Mouse (Mus musculus): ENCODE results near the gene Aoah. TPM values are rescaled to one million over a fixed set of nuclear protein-coding genes. Genes with fewer than 3 reads are reported as not detected.

The Aoah gene
- total and polyA plus RNA-seq, 3 experiments, result 0.17 TPM; not detected in 2

GRCm38 (mm10) chr13:21082686-21083085, 288.8 kb downstream of the Aoah start:
- Histone ChIP-seq H3K4me1 (ENCODE audit: control insufficient read depth in 1 of 2, insufficient read depth in 2 of 2) (no peaks in the 10 kb centered on the region), H3K9ac (ENCODE audit: insufficient read depth, low read depth) (no peak overlapping the region), H3K4me2 (ENCODE audit: insufficient read depth, low read depth, poor library complexity, severe bottlenecking) (no peak overlapping the region), H3K4me3 (replicated peaks in 1 of 3; ENCODE audit: low read depth in 2 of 3, low read length in 2 of 3, poor library complexity in 1 of 3) (no peak overlapping the region), H3K79me2 (replicated peaks; ENCODE audit: control insufficient read depth, extremely low read depth, insufficient read depth, poor library complexity, severe bottlenecking) (no peaks in the 10 kb centered on the region), H3K9me3 (replicated peaks; ENCODE audit: low read length) (no peaks in the 10 kb centered on the region), H3K27me3 (replicated peaks) (no peaks in the 10 kb centered on the region), H3K27ac (ENCODE audit: insufficient read depth, low read depth) (no peak overlapping the region), H3K36me3 (replicated peaks in 1 of 2; ENCODE audit: control insufficient read depth in 1 of 2, insufficient read depth in 1 of 2, low read length in 1 of 2) (no peaks in the 10 kb centered on the region)
- in situ Hi-C loops (cut with MboI; ENCODE audit: low pct_ligation_motif_present, low pct_unique_long_range_greater_than_20kb, low sequenced_read_pairs) (no loop called here), dilution Hi-C loops (cut with MboI; ENCODE audit: extremely low pct_ligation_motif_present, extremely low pct_unique_long_range_greater_than_20kb, low sequenced_read_pairs) (no loop called here)
- no peak for DNase-seq (ENCODE audit: extremely low read depth)
- TF ChIP-seq CTCF (conservative IDR thresholded peaks at IDR 0.05 in 1 of 2, IDR thresholded peaks at IDR 0.05 in 1 of 2; ENCODE audit: low read depth in 2 of 2, low read length in 2 of 2) (no peak), CHD2 (IDR thresholded peaks at IDR 0.05; ENCODE audit: low read length) (no peak), ETS1 (conservative IDR thresholded peaks at IDR 0.05; ENCODE audit: low read depth, low read length) (no peak), ZKSCAN1 (IDR thresholded peaks at IDR 0.05; ENCODE audit: borderline replicate concordance, low read depth, low read length) (no peak), JUND (conservative IDR thresholded peaks at IDR 0.05; ENCODE audit: low read depth, low read length) (no peak), IRF4 (IDR thresholded peaks at IDR 0.05; ENCODE audit: low read depth, low read length) (no peak), BHLHE40 (IDR thresholded peaks at IDR 0.05; ENCODE audit: low read depth, low read length) (no peak), JUN (IDR thresholded peaks at IDR 0.05; ENCODE audit: insufficient read depth, low read depth, low read length) (no peak), EP300 (IDR thresholded peaks at IDR 0.05; ENCODE audit: low read length) (no peak)

Measured in CH12.LX (cell line).